Mouse (Mus musculus) heart, postnatal 25 days (tissue): ENCODE data around the gene Milr1. TPM values are rescaled to one million over a fixed set of nuclear protein-coding genes. Genes with fewer than 3 reads are reported as not detected.
"Not testable (repeated sequence)": the region's sequence is repeated elsewhere in the genome, so short reads cannot be mapped to it uniquely, and the experiment has no call there.

ENCODE experiments used
- DNase-seq: peaks from one replicate; pipeline ENCODE4 v3.0.0; 2022; ENCODE audit warnings: low spot score
- intact Hi-C: fragments of 180-260 bp; cut with DNase I; formaldehyde crosslinking; loops from one replicate; pipeline ENCODE4 v1.15.1; 2025
- total RNA-seq, 2 experiments: library from RNA; stranded (reverse); gene quantifications; 2 replicates each; pipeline ENCODE4 v1.2.3; 2021

The Milr1 gene
- total RNA-seq, 2 experiments from 2014 or later = 1.1 to 1.6 TPM

GRCm38 (mm10) chr11:106762800-106763185, 11.8 kb downstream of the Milr1 start:
- no peak for DNase-seq
- intact Hi-C loops = no loop called here

GRCm38 (mm10) chr11:106766611-106767162, 15.7 kb downstream of the Milr1 start:
- DNase-seq = no peak
- intact Hi-C loops = no loop called here

GRCm38 (mm10) chr11:106767516-106767915, 16.5 kb downstream of the Milr1 start:
- DNase-seq = no peak
- intact Hi-C loops = no loop called here

GRCm38 (mm10) chr11:106770195-106770974, 19.4 kb downstream of the Milr1 start:
- intact Hi-C loops = no loop called here
- no peak for DNase-seq

- DNase-seq = no peak
Observed at GRCm38 (mm10) chr11:106773061-106773460, 22.0 kb downstream of the Milr1 start.

GRCm38 (mm10) chr11:106776960-106777359, 25.9 kb downstream of the Milr1 start:
- DNase-seq = no peak
- intact Hi-C loops = no loop called here

More at GRCm38 (mm10) chr11:106773061-106773460, 22.0 kb downstream of the Milr1 start:
- intact Hi-C loops = no loop called here

GRCm38 (mm10) chr11:106777395-106777794, 26.4 kb downstream of the Milr1 start:
- DNase-seq = no peak
- intact Hi-C loops = no loop called here

GRCm38 (mm10) chr11:106778132-106778531, 27.1 kb downstream of the Milr1 start:
- no peak for DNase-seq
- intact Hi-C loops = no loop called here

GRCm38 (mm10) chr11:106778589-106779387, 27.8 kb downstream of the Milr1 start:
- intact Hi-C loops = no loop called here

GRCm38 (mm10) chr11:106779388-106780088, 28.5 kb downstream of the Milr1 start, which contains the start of gene Polg2:
Gene Polg2 (minus strand): TSS chr11:106779537.
- peak; percentile 89 for DNase-seq
- intact Hi-C loops = no loop called here

More at GRCm38 (mm10) chr11:106778589-106779387, 27.8 kb downstream of the Milr1 start:
- no peak for DNase-seq

GRCm38 (mm10) chr11:106780089-106780425, 29.0 kb downstream of the Milr1 start:
- no peak for DNase-seq
- intact Hi-C loops = no loop called here

- no peak for DNase-seq
- intact Hi-C loops = no loop called here
Observed at GRCm38 (mm10) chr11:106780590-106781220, 29.7 kb downstream of the Milr1 start.

- intact Hi-C loops = not testable (repeated sequence)
Observed at GRCm38 (mm10) chr11:106782271-106782670, 31.2 kb downstream of the Milr1 start.

GRCm38 (mm10) chr11:106782841-106783764, 32.1 kb downstream of the Milr1 start:
- intact Hi-C loops = no loop called here

More at GRCm38 (mm10) chr11:106782271-106782670, 31.2 kb downstream of the Milr1 start:
- DNase-seq = not testable (repeated sequence)

GRCm38 (mm10) chr11:106784476-106784875, 33.5 kb downstream of the Milr1 start:
- intact Hi-C loops = no loop called here
- no peak for DNase-seq

More at GRCm38 (mm10) chr11:106782841-106783764, 32.1 kb downstream of the Milr1 start:
- no peak for DNase-seq

GRCm38 (mm10) chr11:106785043-106785442, 34.0 kb downstream of the Milr1 start:
- no peak for DNase-seq
- intact Hi-C loops = no loop called here

GRCm38 (mm10) chr11:106787131-106788025, 36.4 kb downstream of the Milr1 start:
- intact Hi-C loops = no loop called here
- DNase-seq = peak; percentile 85
